Mouse (Mus musculus): Measurements from ENCODE around the gene Grid1. TPM values are rescaled to one million over a fixed set of nuclear protein-coding genes. Genes with fewer than 3 reads are reported as not detected.
A peak's percentile ranks its signal among the peaks of the same experiment; 100 is the strongest.

The Grid1 gene
- polyA plus RNA-seq, 1 experiment from 2014 or later = 0.27 TPM

DNA sequence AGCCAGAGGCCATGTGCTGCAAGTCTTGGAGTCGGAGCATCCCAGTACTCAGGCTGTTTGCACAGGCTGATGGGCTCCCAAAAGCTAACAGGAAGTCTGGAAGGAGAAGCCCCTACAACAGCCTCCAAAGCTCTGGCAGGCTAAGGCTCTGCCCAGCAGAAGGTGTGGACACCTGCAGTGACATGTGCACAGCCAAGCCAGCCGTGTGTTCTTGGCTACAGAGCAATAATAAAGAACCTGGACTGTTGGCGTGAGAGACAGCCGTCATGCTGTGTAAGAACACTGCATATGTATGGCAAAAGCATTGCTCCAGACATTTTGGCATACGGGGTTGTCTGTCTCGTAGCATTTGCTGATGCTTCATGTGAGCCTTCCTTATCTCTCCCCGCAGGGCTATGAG lies 319.9 kb downstream of the Grid1 start:
- DNase-seq (ENCODE audit: low spot score) (no peak), ATAC-seq (replicated peaks; ENCODE audit: insufficient number of reproducible peaks, low FRiP score, low TSS enrichment, low read depth) (no peak)
- Histone ChIP-seq H3K4me3 (ENCODE audit: low read depth, low read length) (no peak overlapping the region), H3K36me3 (replicated peaks; ENCODE audit: control insufficient read depth, insufficient read depth, low read depth, low read length) (no peaks in the 10 kb centered on the region), H3K27ac (replicated peaks; ENCODE audit: low read depth, low read length) (no peak overlapping the region), H3K9ac (replicated peaks; ENCODE audit: low read length) (no peak overlapping the region), H3K9me3 (replicated peaks; ENCODE audit: control insufficient read depth, low read length) (no peaks in the 10 kb centered on the region), H3K27me3 (ENCODE audit: control insufficient read depth, insufficient read depth, low read length) (no peaks in the 10 kb centered on the region), H3K4me2 (ENCODE audit: low read depth, low read length) (no peak overlapping the region), H3K4me1 (ENCODE audit: control insufficient read depth, insufficient read depth, low read length) (no peaks in the 10 kb centered on the region)
- 81% methylated on average over 7 of the region's 7 CpGs for WGBS

- Histone ChIP-seq H3K9ac (replicated peaks; ENCODE audit: low read length) (no peak overlapping the region), H3K4me2 (ENCODE audit: low read depth, low read length) (no peak overlapping the region), H3K27me3 (ENCODE audit: control insufficient read depth, insufficient read depth, low read length) (no peaks in the 10 kb centered on the region), H3K4me3 (ENCODE audit: low read depth, low read length) (no peak overlapping the region), H3K4me1 (ENCODE audit: control insufficient read depth, insufficient read depth, low read length) (no peaks in the 10 kb centered on the region), H3K36me3 (replicated peaks; ENCODE audit: control insufficient read depth, insufficient read depth, low read depth, low read length) (no peaks in the 10 kb centered on the region), H3K9me3 (replicated peaks; ENCODE audit: control insufficient read depth, low read length) (no peaks in the 10 kb centered on the region), H3K27ac (replicated peaks; ENCODE audit: low read depth, low read length) (no peak overlapping the region)
- 88% methylated on average over 3 of the region's 3 CpGs for WGBS
- DNase-seq (ENCODE audit: low spot score) = no peak
- ATAC-seq (replicated peaks; ENCODE audit: insufficient number of reproducible peaks, low FRiP score, low TSS enrichment, low read depth) = no peak
Measured at GRCm38 (mm10) chr14:35152450-35152849, 332.5 kb downstream of the Grid1 start.

DNA sequence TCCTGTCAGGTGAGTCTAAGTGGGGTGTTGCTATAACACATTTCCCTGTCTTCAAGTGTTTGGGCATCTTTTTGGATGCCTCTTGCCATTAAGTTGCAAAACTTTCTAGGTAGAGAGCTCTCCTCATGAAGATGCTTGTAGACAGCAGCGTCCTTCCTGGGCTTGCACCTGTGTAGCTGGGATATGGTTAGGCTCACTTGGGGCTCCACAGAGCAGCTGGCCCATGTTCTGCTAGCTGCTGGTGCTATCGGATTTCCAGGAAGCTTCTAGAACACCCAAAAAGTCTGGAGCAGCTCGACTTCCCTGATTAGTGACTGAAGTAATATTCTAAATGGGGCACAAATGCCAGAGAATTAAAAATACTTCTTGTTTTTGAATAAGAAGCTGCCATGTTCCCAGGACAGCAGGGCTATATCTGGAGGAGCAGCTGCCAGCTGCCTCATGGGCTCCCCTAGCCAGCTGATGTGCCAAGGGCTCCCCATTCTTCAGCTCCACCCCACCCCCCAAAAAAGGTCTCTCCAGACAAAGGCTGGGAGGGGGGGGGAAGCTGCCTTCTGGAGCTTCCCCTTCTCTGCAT lies 333.9 kb downstream of the Grid1 start:
- Histone ChIP-seq H3K27me3 (ENCODE audit: control insufficient read depth, insufficient read depth, low read length) (no peaks in the 10 kb centered on the region), H3K27ac (replicated peaks; ENCODE audit: low read depth, low read length) (no peak overlapping the region), H3K4me2 (ENCODE audit: low read depth, low read length) (no peak overlapping the region), H3K9ac (replicated peaks; ENCODE audit: low read length) (no peak overlapping the region), H3K4me3 (ENCODE audit: low read depth, low read length) (no peak overlapping the region), H3K4me1 (ENCODE audit: control insufficient read depth, insufficient read depth, low read length) (no peaks in the 10 kb centered on the region), H3K36me3 (replicated peaks; ENCODE audit: control insufficient read depth, insufficient read depth, low read depth, low read length) (no peaks in the 10 kb centered on the region), H3K9me3 (replicated peaks; ENCODE audit: control insufficient read depth, low read length) (no peaks in the 10 kb centered on the region)
- no peak for DNase-seq (ENCODE audit: low spot score)
- no peak for ATAC-seq (replicated peaks; ENCODE audit: insufficient number of reproducible peaks, low FRiP score, low TSS enrichment, low read depth)
- 65% methylated on average over 3 of the region's 3 CpGs for WGBS

- Histone ChIP-seq H3K27me3 (ENCODE audit: control insufficient read depth, insufficient read depth, low read length) (no peaks in the 10 kb centered on the region), H3K27ac (replicated peaks; ENCODE audit: low read depth, low read length) (no peak overlapping the region), H3K4me2 (ENCODE audit: low read depth, low read length) (no peak overlapping the region), H3K4me1 (ENCODE audit: control insufficient read depth, insufficient read depth, low read length) (no peaks in the 10 kb centered on the region), H3K4me3 (ENCODE audit: low read depth, low read length) (no peak overlapping the region), H3K9me3 (replicated peaks; ENCODE audit: control insufficient read depth, low read length) (no peaks in the 10 kb centered on the region), H3K36me3 (replicated peaks; ENCODE audit: control insufficient read depth, insufficient read depth, low read depth, low read length) (no peaks in the 10 kb centered on the region), H3K9ac (replicated peaks; ENCODE audit: low read length) (no peak overlapping the region)
- ATAC-seq (replicated peaks; ENCODE audit: insufficient number of reproducible peaks, low FRiP score, low TSS enrichment, low read depth) (no peak), DNase-seq (ENCODE audit: low spot score) (no peak)
- WGBS = 68% methylated on average over 3 of the region's 3 CpGs
Measured at GRCm38 (mm10) chr14:35154364-35154763, 334.5 kb downstream of the Grid1 start.

DNA sequence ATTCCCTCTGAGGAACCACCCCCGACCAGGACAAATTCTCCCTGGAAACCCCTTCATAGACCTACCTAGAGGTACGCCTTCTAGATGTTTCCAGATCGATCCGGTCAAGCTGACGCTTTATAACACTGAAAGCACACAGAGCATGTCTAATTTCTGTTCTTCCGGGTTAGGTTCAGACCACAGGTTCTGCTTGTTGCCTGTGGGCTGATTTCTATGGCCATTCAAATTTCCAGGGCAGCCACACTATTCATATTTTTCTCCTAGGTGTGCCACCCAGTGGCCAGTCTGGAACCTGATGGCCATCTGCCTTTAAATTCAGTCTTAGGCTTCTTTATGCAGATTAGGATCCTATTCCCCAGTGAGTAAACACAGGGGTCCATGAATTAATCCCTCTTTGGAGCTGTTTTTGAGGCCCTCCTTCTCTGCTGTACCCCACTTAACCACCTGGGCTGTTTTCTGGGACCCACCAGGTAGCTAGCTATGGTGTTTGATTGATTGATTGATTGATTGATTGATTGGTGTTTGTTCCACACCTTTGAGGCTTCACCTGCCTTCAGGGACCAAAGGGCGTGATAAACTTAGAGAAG lies 337.3 kb downstream of the Grid1 start:
- ATAC-seq (replicated peaks; ENCODE audit: insufficient number of reproducible peaks, low FRiP score, low TSS enrichment, low read depth) (no peak), DNase-seq (ENCODE audit: low spot score) (peak; percentile 9)
- Histone ChIP-seq H3K4me2 (ENCODE audit: low read depth, low read length) (no peak overlapping the region), H3K9ac (replicated peaks; ENCODE audit: low read length) (no peak overlapping the region), H3K4me3 (ENCODE audit: low read depth, low read length) (no peak overlapping the region), H3K27ac (replicated peaks; ENCODE audit: low read depth, low read length) (no peak overlapping the region), H3K4me1 (ENCODE audit: control insufficient read depth, insufficient read depth, low read length) (no peaks in the 10 kb centered on the region), H3K27me3 (ENCODE audit: control insufficient read depth, insufficient read depth, low read length) (no peaks in the 10 kb centered on the region), H3K36me3 (replicated peaks; ENCODE audit: control insufficient read depth, insufficient read depth, low read depth, low read length) (no peaks in the 10 kb centered on the region), H3K9me3 (replicated peaks; ENCODE audit: control insufficient read depth, low read length) (no peaks in the 10 kb centered on the region)
- WGBS = 79% methylated on average over 7 of the region's 7 CpGs

- no peaks in the 10 kb centered on the region for H3K4me1 ChIP-seq (ENCODE audit: control insufficient read depth, insufficient read depth, low read length)
- no peak overlapping the region for H3K4me2 ChIP-seq (ENCODE audit: low read depth, low read length)
- H3K27me3 ChIP-seq (ENCODE audit: control insufficient read depth, insufficient read depth, low read length) = no peaks in the 10 kb centered on the region
- H3K9ac ChIP-seq (replicated peaks; ENCODE audit: low read length) = no peak overlapping the region
- no peak for DNase-seq (ENCODE audit: low spot score)
- 89% methylated on average over 2 of the region's 2 CpGs for WGBS
- no peaks in the 10 kb centered on the region for H3K36me3 ChIP-seq (replicated peaks; ENCODE audit: control insufficient read depth, insufficient read depth, low read depth, low read length)
- H3K9me3 ChIP-seq (replicated peaks; ENCODE audit: control insufficient read depth, low read length) = no peaks in the 10 kb centered on the region
- ATAC-seq (replicated peaks; ENCODE audit: insufficient number of reproducible peaks, low FRiP score, low TSS enrichment, low read depth) = no peak
- H3K4me3 ChIP-seq (ENCODE audit: low read depth, low read length) = no peak overlapping the region
- no peak overlapping the region for H3K27ac ChIP-seq (replicated peaks; ENCODE audit: low read depth, low read length)
Measured at GRCm38 (mm10) chr14:35159296-35159695, 339.4 kb downstream of the Grid1 start.

DNA sequence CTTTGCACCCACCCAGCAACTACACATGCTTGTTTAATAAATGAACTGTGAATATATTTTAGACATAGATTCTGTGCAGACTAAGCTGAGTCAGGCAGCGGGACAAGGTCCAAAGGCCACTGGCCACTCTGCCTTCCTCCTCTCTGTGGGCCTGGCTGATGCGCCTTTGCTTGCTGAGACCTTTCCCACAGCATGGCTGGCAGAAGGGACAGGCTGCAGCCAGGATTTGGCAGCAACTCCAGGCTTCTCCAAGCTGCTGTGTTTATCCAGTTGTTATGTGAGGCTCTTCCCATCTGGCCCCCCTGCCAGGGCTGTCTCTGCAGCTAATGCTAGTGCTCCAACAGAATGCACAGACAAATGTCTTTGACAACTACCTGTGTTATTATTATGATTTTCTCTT lies 347.5 kb downstream of the Grid1 start:
- 74% methylated on average over 2 of the region's 2 CpGs for WGBS

DNA sequence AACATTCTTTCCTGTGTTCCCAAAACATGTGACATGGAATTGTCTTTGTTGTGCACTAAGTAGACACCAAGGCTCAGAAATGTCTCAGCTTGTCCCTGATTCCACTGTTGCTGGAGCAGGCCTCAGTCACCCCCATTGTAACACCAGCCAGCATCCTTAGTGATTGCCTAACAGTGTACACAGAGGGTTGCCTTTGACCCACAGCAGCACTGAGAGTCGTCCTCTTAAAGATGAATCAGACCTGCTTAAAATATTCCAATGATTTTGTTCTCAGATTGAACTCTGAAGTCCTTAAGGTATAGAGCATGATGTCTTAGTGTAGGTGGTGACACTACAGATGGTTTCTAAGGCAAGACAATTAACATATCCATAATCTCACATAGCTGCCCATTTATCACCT lies 354.0 kb downstream of the Grid1 start:
- WGBS = 74% methylated on average over 1 of the region's 1 CpGs
- H3K4me3 ChIP-seq (ENCODE audit: low read depth, low read length) = no peak overlapping the region
- no peak overlapping the region for H3K4me2 ChIP-seq (ENCODE audit: low read depth, low read length)
- H3K36me3 ChIP-seq (replicated peaks; ENCODE audit: control insufficient read depth, insufficient read depth, low read depth, low read length) = no peaks in the 10 kb centered on the region
- no peak for ATAC-seq (replicated peaks; ENCODE audit: insufficient number of reproducible peaks, low FRiP score, low TSS enrichment, low read depth)
- no peaks in the 10 kb centered on the region for H3K27me3 ChIP-seq (ENCODE audit: control insufficient read depth, insufficient read depth, low read length)
- no peaks in the 10 kb centered on the region for H3K9me3 ChIP-seq (replicated peaks; ENCODE audit: control insufficient read depth, low read length)
- no peak overlapping the region for H3K9ac ChIP-seq (replicated peaks; ENCODE audit: low read length)
- H3K4me1 ChIP-seq (ENCODE audit: control insufficient read depth, insufficient read depth, low read length) = no peaks in the 10 kb centered on the region
- DNase-seq (ENCODE audit: low spot score) = no peak
- H3K27ac ChIP-seq (replicated peaks; ENCODE audit: low read depth, low read length) = no peak overlapping the region

More for the DNA sequence above, 347.5 kb downstream of the Grid1 start:
- Histone ChIP-seq H3K9me3 (replicated peaks; ENCODE audit: control insufficient read depth, low read length) (no peaks in the 10 kb centered on the region), H3K27me3 (ENCODE audit: control insufficient read depth, insufficient read depth, low read length) (no peaks in the 10 kb centered on the region), H3K27ac (replicated peaks; ENCODE audit: low read depth, low read length) (no peak overlapping the region), H3K4me2 (ENCODE audit: low read depth, low read length) (no peak overlapping the region), H3K4me3 (ENCODE audit: low read depth, low read length) (no peak overlapping the region), H3K36me3 (replicated peaks; ENCODE audit: control insufficient read depth, insufficient read depth, low read depth, low read length) (no peaks in the 10 kb centered on the region), H3K4me1 (ENCODE audit: control insufficient read depth, insufficient read depth, low read length) (no peaks in the 10 kb centered on the region), H3K9ac (replicated peaks; ENCODE audit: low read length) (no peak overlapping the region)
- DNase-seq (ENCODE audit: low spot score) (no peak), ATAC-seq (replicated peaks; ENCODE audit: insufficient number of reproducible peaks, low FRiP score, low TSS enrichment, low read depth) (no peak)

Measured in embryonic facial prominence, embryonic 11.5 days (tissue).